Mouse (Mus musculus): ENCODE results near the gene Pard6a.

- no peak for TF ChIP-seq CTCF (conservative IDR thresholded peaks at IDR 0.05; ENCODE audit: insufficient read depth, insufficient read length, low read depth, low read length)
- TF ChIP-seq POLR2A (IDR thresholded peaks at IDR 0.05; ENCODE audit: low read depth, low read length): no peak
Observed at GRCm38 (mm10) chr8:105732186-105732585, 31.2 kb downstream of the Pard6a start.
